Mouse (Mus musculus): ENCODE results near the gene Dnajc12. TPM values are rescaled to one million over a fixed set of nuclear protein-coding genes. Genes with fewer than 3 reads are reported as not detected.

Dnajc12 gene
- polyA plus RNA-seq, 1 experiment from 2014 or later: 21.1 TPM

DNA sequence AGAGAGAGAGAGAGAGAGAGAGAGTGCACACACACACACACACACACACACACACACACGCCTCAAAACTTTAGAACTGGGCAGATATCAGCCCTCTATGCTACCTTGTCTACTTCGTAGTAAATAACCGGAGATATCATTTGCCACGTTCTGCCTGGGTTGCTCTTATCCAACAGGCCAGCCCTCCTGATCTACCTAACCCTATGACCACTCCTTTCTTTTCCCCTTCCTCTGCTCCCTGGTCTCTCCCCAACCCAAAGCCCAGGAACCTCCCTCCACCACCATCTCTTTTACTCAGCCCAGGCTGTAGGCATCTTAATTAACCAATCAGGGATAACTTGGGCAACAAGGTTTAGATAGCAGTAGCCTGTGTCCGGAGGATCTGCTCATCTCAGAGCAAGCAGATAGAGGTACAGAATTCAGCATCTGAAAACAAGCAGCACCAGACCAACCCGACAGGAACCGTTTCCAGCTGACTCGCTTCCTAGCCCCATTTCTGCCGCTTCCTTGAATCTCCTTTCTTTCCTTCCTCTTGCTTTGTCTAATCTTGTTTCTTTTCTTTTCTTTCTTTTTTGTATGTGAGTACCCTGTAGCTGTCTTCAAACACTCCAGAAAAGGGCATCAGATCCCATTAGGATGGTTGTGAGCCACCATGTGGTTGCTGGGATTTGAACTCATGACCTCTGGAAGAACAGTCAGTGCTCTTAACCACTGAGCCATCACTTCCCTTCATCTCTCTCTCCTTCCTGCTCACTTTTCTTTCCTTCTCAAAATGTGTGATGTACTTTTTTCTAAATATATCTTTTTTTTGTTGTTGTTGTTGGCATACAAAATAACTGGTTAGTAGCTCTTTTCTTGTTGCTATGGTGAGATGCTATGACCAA lies 41.6 kb downstream of the Dnajc12 start:
- Histone ChIP-seq H3K4me1 (no peaks in the 10 kb centered on the region), H3K27ac (no peak overlapping the region), H3K4me2 (replicated peaks) (no peak overlapping the region), H3K36me3 (no peaks in the 10 kb centered on the region), H3K27me3 (replicated peaks) (no peaks in the 10 kb centered on the region), H3K4me3 (no peak overlapping the region), H3K9me3 (no peaks in the 10 kb centered on the region), H3K9ac (no peak overlapping the region)
- WGBS: 85% methylated on average over 9 of the region's 9 CpGs
- ATAC-seq (ENCODE audit: low FRiP score, low read depth): no peak

GRCm38 (mm10) chr10:63424475-63424814 lies 42.2 kb downstream of the Dnajc12 start:
- no peak for ATAC-seq (ENCODE audit: low FRiP score, low read depth)
- Histone ChIP-seq H3K4me3 (no peak overlapping the region), H3K27me3 (replicated peaks) (no peaks in the 10 kb centered on the region), H3K36me3 (no peaks in the 10 kb centered on the region), H3K27ac (no peak overlapping the region), H3K9me3 (no peaks in the 10 kb centered on the region), H3K4me2 (replicated peaks) (no peak overlapping the region), H3K9ac (no peak overlapping the region), H3K4me1 (no peaks in the 10 kb centered on the region)

- WGBS: 83% methylated on average over 8 of the region's 8 CpGs
- Histone ChIP-seq H3K36me3 (no peaks in the 10 kb centered on the region), H3K27me3 (replicated peaks) (no peaks in the 10 kb centered on the region), H3K4me2 (replicated peaks) (no peak overlapping the region), H3K9me3 (no peaks in the 10 kb centered on the region), H3K9ac (no peak overlapping the region), H3K4me1 (no peaks in the 10 kb centered on the region), H3K4me3 (no peak overlapping the region), H3K27ac (no peak overlapping the region)
- ATAC-seq (ENCODE audit: low FRiP score, low read depth): no peak
Measured at GRCm38 (mm10) chr10:63427146-63427545, 44.9 kb downstream of the Dnajc12 start.

DNA sequence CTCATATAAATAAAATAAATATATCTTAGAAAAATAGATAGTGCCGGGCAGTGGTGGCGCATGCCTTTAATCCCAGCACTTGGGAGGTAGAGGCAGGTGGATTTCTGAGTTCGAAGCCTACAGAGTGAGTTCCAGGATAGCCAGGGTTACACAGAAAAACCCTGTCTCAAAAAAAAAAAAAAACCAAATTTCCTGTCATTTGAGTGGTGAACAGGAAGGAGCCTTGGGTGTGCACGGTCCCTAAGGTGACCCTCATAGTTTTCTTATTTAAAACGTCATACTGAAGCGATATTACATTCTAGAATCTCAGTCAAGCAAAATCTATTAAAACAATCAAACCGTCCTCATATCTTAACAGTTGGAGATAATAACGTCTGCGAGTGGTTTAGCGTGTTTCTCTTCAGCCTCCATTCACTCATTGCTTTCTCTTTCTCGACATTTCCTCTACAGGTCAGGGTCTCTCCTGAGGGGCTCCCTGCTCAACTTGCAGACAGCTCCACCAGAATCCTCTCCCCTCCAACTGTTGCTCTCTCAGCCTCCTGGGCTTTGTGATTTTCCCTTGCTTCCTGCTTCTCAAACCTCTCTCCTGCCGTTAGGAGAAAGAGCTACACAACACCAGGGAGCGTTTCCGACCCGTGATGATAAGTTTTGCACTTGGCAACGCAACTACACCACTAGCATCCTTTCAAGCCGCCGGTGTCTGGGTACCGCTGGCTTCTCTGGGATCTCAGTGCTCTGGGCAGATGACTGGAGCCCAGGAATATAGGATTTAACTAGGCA lies 46.2 kb downstream of the Dnajc12 start:
- H3K4me3 ChIP-seq: peak overlapping the region; percentile 65
- H3K9me3 ChIP-seq: no peaks in the 10 kb centered on the region
- H3K27me3 ChIP-seq (replicated peaks): no peaks in the 10 kb centered on the region
- no peak overlapping the region for H3K27ac ChIP-seq
- peak overlapping the region; percentile 52 for H3K9ac ChIP-seq
- WGBS: 29% methylated on average over 19 of the region's 19 CpGs
- H3K4me1 ChIP-seq: no peaks in the 10 kb centered on the region
- ATAC-seq (ENCODE audit: low FRiP score, low read depth): no peak
- peak overlapping the region; percentile 75 for H3K4me2 ChIP-seq (replicated peaks)
- no peaks in the 10 kb centered on the region for H3K36me3 ChIP-seq

DNA sequence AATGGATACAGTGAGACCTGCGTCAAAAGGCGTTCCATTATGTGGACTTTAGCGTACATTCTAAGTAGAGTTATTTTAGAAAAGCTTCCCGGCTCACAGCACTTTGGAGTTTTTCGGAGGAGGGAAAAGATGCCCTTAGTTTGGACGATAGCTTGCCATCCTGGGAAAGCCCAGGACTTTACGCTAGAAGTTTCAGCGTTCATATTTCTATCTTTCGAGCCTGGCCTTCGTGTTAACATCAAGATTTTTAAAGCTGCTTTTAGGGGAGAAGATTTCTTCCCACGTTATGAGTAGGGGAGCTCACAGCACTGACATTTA lies 46.7 kb downstream of the Dnajc12 start:
- no peaks in the 10 kb centered on the region for H3K36me3 ChIP-seq
- H3K9ac ChIP-seq: peak overlapping the region; percentile 52
- no peaks in the 10 kb centered on the region for H3K27me3 ChIP-seq (replicated peaks)
- H3K27ac ChIP-seq: no peak overlapping the region
- peak overlapping the region; percentile 75 for H3K4me2 ChIP-seq (replicated peaks)
- peak overlapping the region; percentile 65 for H3K4me3 ChIP-seq
- no peaks in the 10 kb centered on the region for H3K4me1 ChIP-seq
- WGBS: 3% methylated on average over 11 of the region's 11 CpGs
- no peaks in the 10 kb centered on the region for H3K9me3 ChIP-seq
- no peak for ATAC-seq (ENCODE audit: low FRiP score, low read depth)

- no peaks in the 10 kb centered on the region for H3K4me1 ChIP-seq
- peak overlapping the region; percentile 65 for H3K4me3 ChIP-seq
- H3K27me3 ChIP-seq (replicated peaks): no peaks in the 10 kb centered on the region
- WGBS: under 1% methylated on average over 34 of the region's 34 CpGs
- no peaks in the 10 kb centered on the region for H3K36me3 ChIP-seq
- no peaks in the 10 kb centered on the region for H3K9me3 ChIP-seq
- peak overlapping the region; percentile 65 for H3K9ac ChIP-seq
- H3K4me2 ChIP-seq (replicated peaks): peak overlapping the region; percentile 75
- peak; percentile 93 for ATAC-seq (ENCODE audit: low FRiP score, low read depth)
- peak overlapping the region; percentile 62 for H3K27ac ChIP-seq
Measured at GRCm38 (mm10) chr10:63429380-63429779, 47.1 kb downstream of the Dnajc12 start.

GRCm38 (mm10) chr10:63429785-63430305 lies 47.6 kb downstream of the Dnajc12 start, which contains the start of gene Ctnna3:
TSS of gene Ctnna3 (plus strand) at chr10:63430098.
- ATAC-seq (ENCODE audit: low FRiP score, low read depth): peak; percentile 98
- Histone ChIP-seq H3K4me1 (no peaks in the 10 kb centered on the region), H3K4me3 (peak within 1 kb of the TSS; percentile 65), H3K9me3 (no peaks in the 10 kb centered on the region), H3K27me3 (replicated peaks) (no peaks in the 10 kb centered on the region), H3K4me2 (replicated peaks) (peak within 1 kb of the TSS; percentile 75), H3K36me3 (no peaks in the 10 kb centered on the region), H3K9ac (peak within 1 kb of the TSS; percentile 65), H3K27ac (peak within 1 kb of the TSS; percentile 62)
- under 1% methylated on average over 55 of the region's 55 CpGs for WGBS

DNA sequence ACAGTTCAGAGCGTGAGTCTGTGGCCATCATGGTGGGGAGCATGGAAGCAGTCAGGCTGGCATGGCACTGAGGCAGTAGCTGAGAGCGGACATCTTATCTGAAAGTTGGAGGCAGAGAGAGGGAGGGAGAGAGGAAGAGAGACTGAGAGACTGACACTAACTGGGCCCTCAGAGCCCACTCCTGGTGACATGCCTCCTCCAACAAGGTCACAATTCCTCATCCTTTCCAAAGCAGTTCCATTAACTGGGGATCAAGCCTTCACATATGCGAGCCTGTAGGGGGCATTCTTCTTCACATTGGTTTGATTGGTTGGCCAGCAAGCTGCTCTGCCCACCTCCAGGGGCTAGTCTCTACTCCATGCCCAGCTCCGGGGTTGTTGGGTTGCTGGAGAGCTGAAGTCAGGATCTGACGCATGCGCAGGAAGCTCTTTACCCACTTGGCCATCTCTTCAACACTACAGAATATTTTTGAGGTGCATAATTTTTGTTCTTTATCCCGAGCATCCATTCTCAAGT lies 49.0 kb downstream of the Dnajc12 start:
- H3K27ac ChIP-seq: no peak overlapping the region
- no peaks in the 10 kb centered on the region for H3K27me3 ChIP-seq (replicated peaks)
- no peak overlapping the region for H3K4me3 ChIP-seq
- no peaks in the 10 kb centered on the region for H3K9me3 ChIP-seq
- no peaks in the 10 kb centered on the region for H3K36me3 ChIP-seq
- no peak overlapping the region for H3K9ac ChIP-seq
- ATAC-seq (ENCODE audit: low FRiP score, low read depth): no peak
- H3K4me2 ChIP-seq (replicated peaks): no peak overlapping the region
- no peaks in the 10 kb centered on the region for H3K4me1 ChIP-seq
- 89% methylated on average over 7 of the region's 7 CpGs for WGBS

GRCm38 (mm10) chr10:63432099-63432498 lies 49.9 kb downstream of the Dnajc12 start:
- Histone ChIP-seq H3K27me3 (replicated peaks) (no peaks in the 10 kb centered on the region), H3K36me3 (no peaks in the 10 kb centered on the region), H3K27ac (no peak overlapping the region), H3K4me2 (replicated peaks) (no peak overlapping the region), H3K4me3 (no peak overlapping the region), H3K9ac (no peak overlapping the region), H3K9me3 (no peaks in the 10 kb centered on the region), H3K4me1 (no peaks in the 10 kb centered on the region)
- ATAC-seq (ENCODE audit: low FRiP score, low read depth): no peak
- WGBS: 93% methylated on average over 8 of the region's 8 CpGs

- ATAC-seq (ENCODE audit: low FRiP score, low read depth): no peak
- no peaks in the 10 kb centered on the region for H3K27me3 ChIP-seq (replicated peaks)
- WGBS: 87% methylated on average over 2 of the region's 2 CpGs
- H3K4me3 ChIP-seq: no peak overlapping the region
- no peak overlapping the region for H3K27ac ChIP-seq
- H3K9ac ChIP-seq: no peak overlapping the region
- H3K36me3 ChIP-seq: no peaks in the 10 kb centered on the region
- H3K4me2 ChIP-seq (replicated peaks): no peak overlapping the region
- H3K4me1 ChIP-seq: no peaks in the 10 kb centered on the region
- no peaks in the 10 kb centered on the region for H3K9me3 ChIP-seq
Measured at GRCm38 (mm10) chr10:63432887-63433286, 50.6 kb downstream of the Dnajc12 start.

GRCm38 (mm10) chr10:63438736-63439262 lies 56.6 kb downstream of the Dnajc12 start:
- Histone ChIP-seq H3K9me3 (no peaks in the 10 kb centered on the region), H3K4me2 (replicated peaks) (no peak overlapping the region), H3K4me1 (no peaks in the 10 kb centered on the region), H3K27me3 (replicated peaks) (no peaks in the 10 kb centered on the region), H3K27ac (no peak overlapping the region), H3K4me3 (no peak overlapping the region), H3K9ac (no peak overlapping the region), H3K36me3 (no peaks in the 10 kb centered on the region)
- ATAC-seq (ENCODE audit: low FRiP score, low read depth): no peak

GRCm38 (mm10) chr10:63439694-63440228 lies 57.5 kb downstream of the Dnajc12 start:
- Histone ChIP-seq H3K9ac (no peak overlapping the region), H3K9me3 (no peaks in the 10 kb centered on the region), H3K4me2 (replicated peaks) (no peak overlapping the region), H3K27ac (no peak overlapping the region), H3K4me3 (no peak overlapping the region), H3K4me1 (no peaks in the 10 kb centered on the region), H3K36me3 (no peaks in the 10 kb centered on the region), H3K27me3 (replicated peaks) (no peaks in the 10 kb centered on the region)
- ATAC-seq (ENCODE audit: low FRiP score, low read depth): no peak
- WGBS: 76% methylated on average over 7 of the region's 7 CpGs

Measured in neural tube, embryonic 12.5 days (tissue).